ENCODE assay signal across 8 mouse cellular contexts in the genomic region with DNA sequence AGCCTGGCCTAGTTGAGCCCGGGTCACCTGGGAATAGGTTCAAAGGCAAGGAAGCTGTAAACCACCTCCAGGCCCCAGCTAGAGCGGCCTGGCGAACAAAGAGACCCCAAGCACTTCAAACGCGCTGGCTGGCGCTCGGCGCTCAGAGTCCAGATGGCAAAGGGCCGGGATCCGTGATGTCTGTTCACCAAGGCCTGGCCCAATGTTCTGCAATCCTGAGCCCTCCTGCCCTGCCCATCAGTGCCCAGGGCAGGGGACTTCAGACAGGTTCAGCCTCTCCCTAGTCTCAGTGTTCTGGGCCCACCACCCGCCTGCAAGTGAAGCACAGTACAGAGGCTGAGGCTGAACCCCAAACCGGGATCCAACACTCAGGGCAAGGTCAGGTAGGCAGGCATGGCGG. TPM values are rescaled to one million over a fixed set of nuclear protein-coding genes. Genes with fewer than 3 reads are reported as not detected.
DNase-seq lines count a peak whose midpoint lies in the region; ATAC-seq and TF ChIP-seq lines count a peak whose summit lies in the region.

No protein-coding gene starts in this region.

- no peaks in the 10 kb centered on the region for H3K9me3 ChIP-seq in lung, embryonic 16.5 days (ENCODE audit: control insufficient read depth, low read length)
- no peaks in the 10 kb centered on the region for H3K9me3 ChIP-seq in limb, embryonic 15.5 days
- H3K9me3 ChIP-seq in stomach, embryonic 16.5 days (replicated peaks; ENCODE audit: control insufficient read depth, low read length): no peaks in the 10 kb centered on the region

- H3K9ac ChIP-seq in lung, embryonic 16.5 days (ENCODE audit: low read length): peak overlapping the region; percentile 67; the same call in 1 of the 2 replicates
- peak overlapping the region; percentile 60 for H3K9ac ChIP-seq in limb, embryonic 15.5 days
- H3K9ac ChIP-seq in stomach, embryonic 16.5 days (ENCODE audit: low read length): peak overlapping the region; percentile 68

- ATAC-seq in lung, embryonic 16.5 days (ENCODE audit: low read depth): no peak
- ATAC-seq in limb, embryonic 15.5 days (ENCODE audit: insufficient number of reproducible peaks, low FRiP score, low TSS enrichment, low read depth): no peak
- ATAC-seq in stomach, embryonic 16.5 days (ENCODE audit: insufficient read depth, low FRiP score): 0 out of 2 replicates have a peak, but pooled peaks have one; percentile 15

- peak; percentile 21 to 41 for DNase-seq in cerebellum, postnatal 10 days
- DNase-seq in cerebellum, adult 18-20 months: no peak
- no peak for DNase-seq in lung, adult 2 months
- DNase-seq in left cerebral cortex, postnatal 14 days (ENCODE audit: low spot score in 2 of 2): no peak
- DNase-seq in thymus, postnatal 36 days: no peak

- no peak for TF ChIP-seq POLR2A in lung, adult 2 months (IDR thresholded peaks at IDR 0.05; ENCODE audit: borderline replicate concordance, extremely low read depth, low read depth, low read length)

- H3K27ac ChIP-seq in lung, embryonic 16.5 days (ENCODE audit: low read length): no peak overlapping the region
- H3K27ac ChIP-seq in limb, embryonic 15.5 days: peak overlapping the region; percentile 91
- no peak overlapping the region for H3K27ac ChIP-seq in stomach, embryonic 16.5 days (ENCODE audit: low read length)

- H3K36me3 ChIP-seq in lung, embryonic 16.5 days (ENCODE audit: control insufficient read depth, insufficient read depth, low read length): no peaks in the 10 kb centered on the region
- no peaks in the 10 kb centered on the region for H3K36me3 ChIP-seq in limb, embryonic 15.5 days
- H3K36me3 ChIP-seq in stomach, embryonic 16.5 days (ENCODE audit: control insufficient read depth, insufficient read depth, low read length): no peaks in the 10 kb centered on the region

- intact Hi-C loops in left cerebral cortex, postnatal 14 days (cut with DNase I): no loop called here

- no peak for TF ChIP-seq CTCF in lung, adult 2 months (IDR thresholded peaks at IDR 0.05; ENCODE audit: insufficient read depth, low read length)

- peak overlapping the region; percentile 94 for H3K4me2 ChIP-seq in lung, embryonic 16.5 days (ENCODE audit: low read depth, low read length)
- peak overlapping the region; percentile 94 for H3K4me2 ChIP-seq in limb, embryonic 15.5 days
- peak overlapping the region; percentile 87 for H3K4me2 ChIP-seq in stomach, embryonic 16.5 days (ENCODE audit: low read depth, low read length)

- peaks cover 9% of the 10 kb centered on the region; the same call in 1 of the 2 replicates for H3K4me1 ChIP-seq in lung, embryonic 16.5 days (replicated peaks; ENCODE audit: control insufficient read depth, insufficient read depth, low read length)
- no peaks in the 10 kb centered on the region for H3K4me1 ChIP-seq in lung, adult 2 months (ENCODE audit: control insufficient read depth, insufficient read depth, low read length)
- H3K4me1 ChIP-seq in limb, embryonic 15.5 days: peaks cover 34% of the 10 kb centered on the region
- H3K4me1 ChIP-seq in stomach, embryonic 16.5 days (ENCODE audit: control insufficient read depth, insufficient read depth, low read length): peaks cover 5% of the 10 kb centered on the region

- H3K4me3 ChIP-seq in lung, embryonic 16.5 days (ENCODE audit: low read length): peak overlapping the region; percentile 63
- H3K4me3 ChIP-seq in lung, adult 2 months (replicated peaks; ENCODE audit: extremely low read depth, low read depth, low read length): no peak overlapping the region
- peak overlapping the region; percentile 65 for H3K4me3 ChIP-seq in limb, embryonic 15.5 days
- peak overlapping the region; percentile 57 for H3K4me3 ChIP-seq in stomach, embryonic 16.5 days (replicated peaks; ENCODE audit: low read length)

- WGBS in lung, embryonic 16.5 days: 40% methylated on average over 13 of the region's 13 CpGs
- WGBS in lung, adult 2 months: 46% methylated on average over 13 of the region's 13 CpGs
- WGBS in limb, embryonic 15.5 days: 11% methylated on average over 13 of the region's 13 CpGs
- WGBS in stomach, embryonic 16.5 days: 42% methylated on average over 13 of the region's 13 CpGs

- peaks cover 45% of the 10 kb centered on the region for H3K27me3 ChIP-seq in lung, embryonic 16.5 days (ENCODE audit: control insufficient read depth, insufficient read depth, low read depth, low read length)
- H3K27me3 ChIP-seq in limb, embryonic 15.5 days: peaks cover 35% of the 10 kb centered on the region
- H3K27me3 ChIP-seq in stomach, embryonic 16.5 days (ENCODE audit: control insufficient read depth, insufficient read depth, low read length): peaks cover 36% of the 10 kb centered on the region

RNA-seq across cellular contexts. Expression of a gene that starts 0.9 kb away (rescaled TPM):
- 6.8 and 7.2 TPM in 2 replicates for polyA plus RNA-seq in lung, embryonic 16.5 days (2015; fragmentation: Nextera tagmentation; extraction: Ambion mirVana)
- polyA plus RNA-seq in lung, adult 2 months (2012; rRNA removed): 11.6 and 12.9 TPM in 2 replicates
- 66.3 and 71.2 TPM in 2 replicates for polyA plus RNA-seq in limb, embryonic 15.5 days (2015; fragmentation: Nextera tagmentation; extraction: Ambion mirVana)
- polyA plus RNA-seq in stomach, embryonic 16.5 days (2015; fragmentation: Nextera tagmentation; extraction: Ambion mirVana): 7.0 and 8.1 TPM in 2 replicates
- total RNA-seq in left cerebral cortex, postnatal 14 days (2021): 1 to 10 TPM; 1.0 to 1.5 TPM

Comparison
In these comparisons a context has a peak if more than half of its experiments do, and no peak if none do; other contexts are left out.
1. DNase-seq: peak in cerebellum, postnatal 10 days (2 of 2); none in cerebellum, adult 18-20 months (0 of 2), lung, adult 2 months (single experiment), left cerebral cortex, postnatal 14 days (0 of 2) and thymus, postnatal 36 days (0 of 2).
2. Peak in every context shown above with its lines, with median percentiles within 50 percentile points of each other: H3K4me2 ChIP-seq and H3K9ac ChIP-seq.